Mouse (Mus musculus): ENCODE measurements around the gene Ctnnd2. TPM values are rescaled to one million over a fixed set of nuclear protein-coding genes. Genes with fewer than 3 reads are reported as not detected.

The Ctnnd2 gene
- polyA plus RNA-seq, 1 experiment from 2014 or later: 1.4 TPM

GRCm38 (mm10) chr15:30895063-30895462 is 722.7 kb downstream of the Ctnnd2 start:
- peaks cover 5% of the 10 kb centered on the region; the same call in 1 of the 2 replicates for H3K4me1 ChIP-seq (replicated peaks)
- H3K27ac ChIP-seq (ENCODE audit: poor library complexity, severe bottlenecking): no peak overlapping the region
- 83% methylated on average over 5 of the region's 5 CpGs for WGBS
- no peak overlapping the region for H3K4me2 ChIP-seq
- no peaks in the 10 kb centered on the region for H3K9me3 ChIP-seq (replicated peaks)
- H3K36me3 ChIP-seq: no peaks in the 10 kb centered on the region
- ATAC-seq (ENCODE audit: insufficient number of reproducible peaks, low FRiP score): no peak
- H3K4me3 ChIP-seq: no peak overlapping the region
- H3K9ac ChIP-seq: no peak overlapping the region
- no peaks in the 10 kb centered on the region for H3K27me3 ChIP-seq (replicated peaks)

DNA sequence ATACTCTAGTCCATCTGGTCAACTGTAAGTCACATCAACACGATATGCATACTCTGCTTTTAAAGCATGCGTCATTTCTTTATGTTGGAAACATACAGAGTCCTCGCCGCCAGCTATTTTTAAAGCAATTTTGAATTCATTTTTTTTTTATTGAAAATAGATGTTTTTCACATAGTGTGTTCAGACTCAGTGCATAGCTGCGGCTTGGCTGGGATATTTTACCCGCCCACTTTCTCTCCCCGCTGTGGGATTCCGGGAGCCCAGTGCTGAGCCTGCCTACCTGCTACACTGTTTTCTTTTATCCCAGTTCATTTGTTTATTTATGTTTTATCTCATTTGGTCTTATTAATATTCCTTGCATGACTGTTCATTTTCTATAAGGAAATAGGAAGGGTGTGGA is 724.9 kb downstream of the Ctnnd2 start:
- Histone ChIP-seq H3K4me3 (no peak overlapping the region), H3K9me3 (replicated peaks) (no peaks in the 10 kb centered on the region), H3K27me3 (replicated peaks) (no peaks in the 10 kb centered on the region), H3K27ac (ENCODE audit: poor library complexity, severe bottlenecking) (no peak overlapping the region), H3K36me3 (no peaks in the 10 kb centered on the region), H3K4me2 (no peak overlapping the region), H3K4me1 (replicated peaks) (no peaks in the 10 kb centered on the region), H3K9ac (no peak overlapping the region)
- ATAC-seq (ENCODE audit: insufficient number of reproducible peaks, low FRiP score): no peak
- WGBS: 86% methylated on average over 8 of the region's 8 CpGs

DNA sequence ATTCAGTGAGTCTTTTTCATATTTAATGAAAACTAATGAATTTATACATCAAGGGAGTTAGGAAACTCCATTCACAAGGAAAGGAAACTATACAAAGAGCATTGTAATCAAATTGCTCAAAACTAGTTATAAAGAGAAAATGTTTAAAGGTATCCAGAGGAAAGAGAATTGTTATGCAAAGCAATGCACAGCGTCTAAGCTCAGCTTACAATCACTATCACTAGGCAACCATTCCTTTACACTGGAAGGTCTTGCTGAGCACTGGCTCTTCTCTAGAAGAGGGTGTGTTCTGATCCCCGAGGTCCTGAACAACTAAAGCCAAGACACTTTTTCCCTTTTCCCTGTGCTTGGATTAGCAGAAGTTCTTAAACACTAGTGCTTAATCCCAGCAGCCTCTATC is 735.6 kb downstream of the Ctnnd2 start:
- Histone ChIP-seq H3K36me3 (no peaks in the 10 kb centered on the region), H3K27me3 (replicated peaks) (no peaks in the 10 kb centered on the region), H3K9ac (no peak overlapping the region), H3K4me3 (no peak overlapping the region), H3K9me3 (replicated peaks) (no peaks in the 10 kb centered on the region), H3K4me1 (replicated peaks) (no peaks in the 10 kb centered on the region), H3K4me2 (no peak overlapping the region), H3K27ac (ENCODE audit: poor library complexity, severe bottlenecking) (no peak overlapping the region)
- 39% methylated on average over 2 of the region's 2 CpGs for WGBS
- no peak for ATAC-seq (ENCODE audit: insufficient number of reproducible peaks, low FRiP score)

GRCm38 (mm10) chr15:30913360-30913759 is 741.0 kb downstream of the Ctnnd2 start:
- no peak overlapping the region for H3K9ac ChIP-seq
- no peaks in the 10 kb centered on the region for H3K27me3 ChIP-seq (replicated peaks)
- no peak for ATAC-seq (ENCODE audit: insufficient number of reproducible peaks, low FRiP score)
- no peaks in the 10 kb centered on the region for H3K9me3 ChIP-seq (replicated peaks)
- no peak overlapping the region for H3K4me2 ChIP-seq
- H3K36me3 ChIP-seq: no peaks in the 10 kb centered on the region
- no peaks in the 10 kb centered on the region for H3K4me1 ChIP-seq (replicated peaks)
- H3K4me3 ChIP-seq: no peak overlapping the region
- WGBS: 69% methylated on average over 5 of the region's 5 CpGs
- no peak overlapping the region for H3K27ac ChIP-seq (ENCODE audit: poor library complexity, severe bottlenecking)

DNA sequence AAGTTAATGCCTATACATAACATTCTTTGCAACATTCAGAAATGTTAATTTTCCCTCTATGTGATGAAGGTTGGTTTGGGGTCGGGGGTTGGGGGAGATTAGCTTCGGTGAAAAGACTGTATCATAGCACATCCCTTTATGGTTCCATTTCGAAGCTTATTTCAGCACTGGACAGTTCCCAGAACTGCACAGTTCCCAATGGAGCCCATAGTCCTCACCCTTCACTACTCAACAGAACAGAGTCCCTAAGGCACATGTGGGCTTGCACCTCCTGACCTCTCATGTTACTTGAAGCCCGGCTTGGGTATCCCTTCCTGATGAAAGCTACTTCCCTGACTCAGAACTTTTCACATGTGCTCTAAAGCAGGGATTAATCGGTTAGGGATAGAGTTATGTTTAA is 753.4 kb downstream of the Ctnnd2 start:
- no peak for ATAC-seq (ENCODE audit: insufficient number of reproducible peaks, low FRiP score)
- Histone ChIP-seq H3K9ac (no peak overlapping the region), H3K27me3 (replicated peaks) (no peaks in the 10 kb centered on the region)

GRCm38 (mm10) chr15:30927632-30928031 is 755.2 kb downstream of the Ctnnd2 start:
- Histone ChIP-seq H3K4me3 (no peak overlapping the region), H3K9me3 (replicated peaks) (no peaks in the 10 kb centered on the region), H3K9ac (no peak overlapping the region), H3K4me2 (no peak overlapping the region), H3K27me3 (replicated peaks) (no peaks in the 10 kb centered on the region), H3K36me3 (no peaks in the 10 kb centered on the region), H3K4me1 (replicated peaks) (no peaks in the 10 kb centered on the region), H3K27ac (ENCODE audit: poor library complexity, severe bottlenecking) (no peak overlapping the region)
- 50% methylated on average over 7 of the region's 7 CpGs for WGBS
- ATAC-seq (ENCODE audit: insufficient number of reproducible peaks, low FRiP score): no peak

More for the DNA sequence above, 753.4 kb downstream of the Ctnnd2 start:
- 64% methylated on average over 5 of the region's 5 CpGs for WGBS
- Histone ChIP-seq H3K4me2 (no peak overlapping the region), H3K9me3 (replicated peaks) (no peaks in the 10 kb centered on the region), H3K4me1 (replicated peaks) (no peaks in the 10 kb centered on the region), H3K4me3 (no peak overlapping the region), H3K36me3 (no peaks in the 10 kb centered on the region), H3K27ac (ENCODE audit: poor library complexity, severe bottlenecking) (no peak overlapping the region)

GRCm38 (mm10) chr15:30931906-30932305 is 759.5 kb downstream of the Ctnnd2 start:
- no peaks in the 10 kb centered on the region for H3K4me1 ChIP-seq (replicated peaks)
- H3K36me3 ChIP-seq: no peaks in the 10 kb centered on the region
- H3K27me3 ChIP-seq (replicated peaks): no peaks in the 10 kb centered on the region
- WGBS: 76% methylated on average over 5 of the region's 5 CpGs
- no peak overlapping the region for H3K4me2 ChIP-seq
- H3K9ac ChIP-seq: no peak overlapping the region
- H3K4me3 ChIP-seq: no peak overlapping the region
- ATAC-seq (ENCODE audit: insufficient number of reproducible peaks, low FRiP score): no peak
- peaks cover 9% of the 10 kb centered on the region for H3K9me3 ChIP-seq (replicated peaks)
- H3K27ac ChIP-seq (ENCODE audit: poor library complexity, severe bottlenecking): no peak overlapping the region

- H3K9ac ChIP-seq: no peak overlapping the region
- no peak for ATAC-seq (ENCODE audit: insufficient number of reproducible peaks, low FRiP score)
- 21% methylated on average over 1 of the region's 1 CpGs for WGBS
Observed at GRCm38 (mm10) chr15:30945863-30946262, 773.5 kb downstream of the Ctnnd2 start.

GRCm38 (mm10) chr15:30958513-30958912 is 786.1 kb downstream of the Ctnnd2 start:
- no peak overlapping the region for H3K4me3 ChIP-seq
- no peak overlapping the region for H3K27ac ChIP-seq (ENCODE audit: poor library complexity, severe bottlenecking)
- H3K4me2 ChIP-seq: no peak overlapping the region
- no peaks in the 10 kb centered on the region for H3K36me3 ChIP-seq
- H3K9ac ChIP-seq: no peak overlapping the region
- 86% methylated on average over 4 of the region's 4 CpGs for WGBS
- H3K27me3 ChIP-seq (replicated peaks): no peaks in the 10 kb centered on the region
- H3K9me3 ChIP-seq (replicated peaks): no peaks in the 10 kb centered on the region
- ATAC-seq (ENCODE audit: insufficient number of reproducible peaks, low FRiP score): no peak
- H3K4me1 ChIP-seq (replicated peaks): no peaks in the 10 kb centered on the region

More at GRCm38 (mm10) chr15:30945863-30946262, 773.5 kb downstream of the Ctnnd2 start:
- H3K9me3 ChIP-seq (replicated peaks): no peaks in the 10 kb centered on the region
- H3K4me2 ChIP-seq: no peak overlapping the region
- H3K36me3 ChIP-seq: no peaks in the 10 kb centered on the region
- peaks cover 7% of the 10 kb centered on the region for H3K4me1 ChIP-seq (replicated peaks)
- no peak overlapping the region for H3K27ac ChIP-seq (ENCODE audit: poor library complexity, severe bottlenecking)
- H3K4me3 ChIP-seq: no peak overlapping the region
- no peaks in the 10 kb centered on the region for H3K27me3 ChIP-seq (replicated peaks)

DNA sequence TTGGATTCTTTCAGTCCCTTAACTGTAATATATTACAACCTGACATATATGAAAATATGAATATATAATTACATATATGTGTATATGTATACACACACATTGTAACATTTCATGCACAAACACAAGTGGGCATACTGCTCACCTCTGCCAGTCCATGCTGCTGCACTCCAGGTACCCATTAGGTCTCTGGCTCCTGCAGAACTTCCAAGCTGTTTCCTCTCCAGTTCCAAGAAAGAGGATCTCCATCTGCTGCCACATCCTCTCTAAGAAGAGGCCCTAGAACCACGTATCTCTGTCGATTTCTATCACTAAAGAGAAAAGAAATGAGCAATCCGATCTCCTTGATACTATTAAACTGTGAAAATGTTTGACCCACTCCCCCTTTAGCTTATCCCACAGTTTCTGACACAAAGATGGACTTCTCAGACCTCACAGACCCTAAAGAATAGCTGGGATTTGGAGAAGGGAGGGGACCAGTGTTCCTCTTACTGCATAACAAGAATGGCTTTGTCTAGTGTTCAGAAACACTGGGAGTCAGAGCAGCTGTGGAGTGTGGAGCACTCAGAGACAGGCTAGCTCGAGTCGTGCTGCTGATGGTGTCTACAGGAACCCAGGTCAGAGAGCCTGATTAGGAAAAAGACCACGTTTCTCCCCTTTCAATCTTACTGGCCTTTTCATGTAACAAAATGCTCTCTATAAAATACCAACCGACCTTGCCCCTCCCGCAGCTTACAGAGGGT is 790.2 kb downstream of the Ctnnd2 start:
- H3K27me3 ChIP-seq (replicated peaks): no peaks in the 10 kb centered on the region
- H3K4me3 ChIP-seq: no peak overlapping the region
- no peak for ATAC-seq (ENCODE audit: insufficient number of reproducible peaks, low FRiP score)
- H3K4me1 ChIP-seq (replicated peaks): no peaks in the 10 kb centered on the region
- no peak overlapping the region for H3K4me2 ChIP-seq
- no peak overlapping the region for H3K27ac ChIP-seq (ENCODE audit: poor library complexity, severe bottlenecking)
- no peak overlapping the region for H3K9ac ChIP-seq
- no peaks in the 10 kb centered on the region for H3K36me3 ChIP-seq
- 66% methylated on average over 8 of the region's 8 CpGs for WGBS
- H3K9me3 ChIP-seq (replicated peaks): no peaks in the 10 kb centered on the region

DNA sequence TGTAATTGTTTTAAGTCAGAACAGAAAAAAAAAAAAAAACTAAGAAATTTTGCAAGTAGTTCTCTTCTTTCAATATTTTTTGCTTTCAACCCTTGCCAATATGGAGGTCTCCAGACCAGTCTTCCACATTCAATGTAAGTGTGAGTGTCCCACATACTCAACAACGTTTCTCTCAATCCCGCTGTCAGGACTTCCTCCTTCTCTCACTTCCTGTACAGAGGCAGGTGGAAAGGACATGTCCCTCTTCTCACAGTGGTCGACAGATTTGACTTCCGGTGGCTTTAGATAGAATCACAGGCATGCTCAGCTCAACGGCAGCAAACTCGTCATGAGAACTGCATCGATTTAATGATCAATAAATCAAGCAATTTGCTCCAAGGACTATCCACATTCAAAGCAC is 791.7 kb downstream of the Ctnnd2 start:
- ATAC-seq (ENCODE audit: insufficient number of reproducible peaks, low FRiP score): no peak
- H3K4me3 ChIP-seq: no peak overlapping the region
- no peak overlapping the region for H3K9ac ChIP-seq
- no peaks in the 10 kb centered on the region for H3K27me3 ChIP-seq (replicated peaks)
- no peaks in the 10 kb centered on the region for H3K36me3 ChIP-seq
- no peak overlapping the region for H3K27ac ChIP-seq (ENCODE audit: poor library complexity, severe bottlenecking)
- no peak overlapping the region for H3K4me2 ChIP-seq
- 71% methylated on average over 7 of the region's 7 CpGs for WGBS
- no peaks in the 10 kb centered on the region for H3K4me1 ChIP-seq (replicated peaks)
- no peaks in the 10 kb centered on the region for H3K9me3 ChIP-seq (replicated peaks)
